Mouse (Mus musculus) olfactory bulb, adult 2 months (tissue): Measurements from ENCODE around the gene Wasf3.

ENCODE experiments used
- CTCF ChIP-seq: fragments of 200-500 bp; IDR thresholded peaks from 2 replicates; pipeline ENCODE4 v1.5.1; 2012; ENCODE audit warnings: low read depth, mild to moderate bottlenecking, low read length, moderate library complexity; ENCODE audit not compliant: insufficient read depth
- POLR2A ChIP-seq: fragments of 200-500 bp; IDR thresholded peaks from 2 replicates; pipeline ENCODE4 v1.6.1; 2012; ENCODE audit warnings: mild to moderate bottlenecking, low read depth, low read length, moderate library complexity; ENCODE audit not compliant: insufficient read depth

GRCm38 (mm10) chr5:146352006-146352405 is 32.8 kb upstream of the Wasf3 start:
- TF ChIP-seq POLR2A (no peak), CTCF (no peak)
